15 mouse cellular contexts compared by ENCODE assay signal in genomic region chr5:104358592-104358991, GRCm38 (mm10). TPM values are rescaled to one million over a fixed set of nuclear protein-coding genes. Genes with fewer than 3 reads are reported as not detected.
DNase-seq lines count a peak whose midpoint lies in the region; ATAC-seq and TF ChIP-seq lines count a peak whose summit lies in the region.
"Had no signal": no experiment of that assay in that cellular context is flagged by ENCODE, and none has a peak within 500 bp of the region (broad histone marks: within the 10 kb centered on the region; RNA-seq: fewer than 3 reads in every experiment).

No protein-coding gene starts in this region.

- no peak for TF ChIP-seq CTCF in kidney, postnatal 0 days (IDR thresholded peaks at IDR 0.05; ENCODE audit: low read depth)
- no peak for TF ChIP-seq CTCF in brain, embryonic 14.5 days (IDR thresholded peaks at IDR 0.05; ENCODE audit: borderline replicate concordance, extremely low read depth, insufficient read depth, insufficient read length)

- 0 out of 2 replicates have a peak, but pooled peaks cover 4% of the 10 kb centered on the region for H3K4me1 ChIP-seq in kidney, postnatal 0 days (replicated peaks; ENCODE audit: insufficient read depth, low read length)
- H3K4me1 ChIP-seq in forebrain, embryonic 15.5 days: no peaks in the 10 kb centered on the region

- 8% methylated on average over 7 of the region's 7 CpGs for WGBS in kidney, postnatal 0 days
- 32% methylated on average over 7 of the region's 7 CpGs for WGBS in forebrain, embryonic 15.5 days

- ATAC-seq in kidney, postnatal 0 days (replicated peaks; ENCODE audit: low FRiP score, low read depth): no peak
- peak; percentile 81 for ATAC-seq in megakaryocyte, adult 5-6 weeks (ENCODE audit: poor library complexity, severe bottlenecking)
- no peak for ATAC-seq in forebrain, embryonic 15.5 days (replicated peaks)

- peak overlapping the region; percentile 18; the same call in 1 of the 2 replicates for H3K4me2 ChIP-seq in kidney, postnatal 0 days (ENCODE audit: low read length)
- H3K4me2 ChIP-seq in forebrain, embryonic 15.5 days (replicated peaks): no peak overlapping the region
- H3K4me2 ChIP-seq: limb, embryonic 12.5 days; lung, embryonic 14.5 days had no signal

- no peaks in the 10 kb centered on the region for H3K36me3 ChIP-seq in kidney, postnatal 0 days (ENCODE audit: insufficient read depth, low read length)
- H3K36me3 ChIP-seq in forebrain, embryonic 15.5 days: no peaks in the 10 kb centered on the region
- H3K36me3 ChIP-seq: limb, embryonic 12.5 days had no signal

- DNase-seq in frontal cortex, postnatal 36 days (ENCODE audit: low spot score in 2 of 2): peak; percentile 23 to 48
- DNase-seq in frontal cortex, postnatal 25 days (ENCODE audit: low spot score in 2 of 2): no peak
- DNase-seq in kidney, postnatal 0 days (ENCODE audit: low spot score): peak; percentile 50
- DNase-seq in kidney, adult 18-20 months: no peak
- DNase-seq in brain, embryonic 14.5 days (ENCODE audit: low read depth): peak; percentile 29
- DNase-seq in ovary, postnatal 36 days (ENCODE audit: low spot score): no peak
- DNase-seq: adrenal gland, adult 8-10 months; B cell, adult 2 months; cerebellum, adult 9-10 months; lung, embryonic 14.5 days had no signal

- H3K9me3 ChIP-seq in kidney, postnatal 0 days (replicated peaks; ENCODE audit: low read length): no peaks in the 10 kb centered on the region
- no peaks in the 10 kb centered on the region for H3K9me3 ChIP-seq in forebrain, embryonic 15.5 days
- H3K9me3 ChIP-seq: limb, embryonic 12.5 days had no signal

- no peaks in the 10 kb centered on the region for H3K27me3 ChIP-seq in kidney, postnatal 0 days (ENCODE audit: insufficient read depth, low read length)
- no peaks in the 10 kb centered on the region for H3K27me3 ChIP-seq in forebrain, embryonic 15.5 days
- H3K27me3 ChIP-seq: limb, embryonic 12.5 days had no signal

- no peak overlapping the region for H3K4me3 ChIP-seq in kidney, postnatal 0 days (replicated peaks; ENCODE audit: low read depth, low read length)
- H3K4me3 ChIP-seq in forebrain, embryonic 15.5 days: no peak overlapping the region
- H3K4me3 ChIP-seq: limb, embryonic 12.5 days had no signal

- no peak for TF ChIP-seq POLR2A in brain, embryonic 14.5 days (IDR thresholded peaks at IDR 0.05; ENCODE audit: borderline replicate concordance, extremely low read depth, insufficient read depth, insufficient read length, poor library complexity, severe bottlenecking)

- no peak overlapping the region for H3K27ac ChIP-seq in kidney, postnatal 0 days
- no peak overlapping the region for H3K27ac ChIP-seq in forebrain, embryonic 15.5 days (replicated peaks)
- H3K27ac ChIP-seq: limb, embryonic 12.5 days had no signal

- H3K9ac ChIP-seq in kidney, postnatal 0 days (ENCODE audit: low read depth, low read length): no peak overlapping the region
- no peak overlapping the region for H3K9ac ChIP-seq in forebrain, embryonic 15.5 days (replicated peaks)
- H3K9ac ChIP-seq: limb, embryonic 12.5 days; lung, embryonic 14.5 days had no signal

RNA-seq across cellular contexts. Expression of gene Mepe, which starts 33.5 kb away (rescaled TPM):
- not detected in 2 replicates for polyA plus RNA-seq in kidney, postnatal 0 days (2015; fragmentation: Nextera tagmentation; extraction: Ambion mirVana)
- not detected in 2 replicates for polyA plus RNA-seq in brain, embryonic 14.5 days (2012; rRNA removed)
- not detected in 2 replicates for total RNA-seq in megakaryocyte, adult 5-6 weeks (2015)
- total RNA-seq in megakaryocyte, adult 5-6 weeks (2017): not detected in 2 replicates
- not detected in 2 replicates for polyA plus RNA-seq in forebrain, embryonic 15.5 days (2015; fragmentation: Nextera tagmentation; extraction: Ambion mirVana)
- total RNA-seq: adrenal gland, adult 8-10 months; gastrocnemius, postnatal 36 days had no signal
- polyA plus RNA-seq: intestine, embryonic 14.5 days; limb, embryonic 12.5 days; lung, embryonic 14.5 days had no signal

RNA-seq across cellular contexts. Expression of gene Ibsp, which starts 59.6 kb away (rescaled TPM):
- not detected in 2 replicates for polyA plus RNA-seq in kidney, postnatal 0 days (2015; fragmentation: Nextera tagmentation; extraction: Ambion mirVana)
- 0.20 and 26.6 TPM in 2 replicates for polyA plus RNA-seq in brain, embryonic 14.5 days (2012; rRNA removed)
- 2.2 and 2.8 TPM in 2 replicates for total RNA-seq in megakaryocyte, adult 5-6 weeks (2015)
- 2.6 and 3.0 TPM in 2 replicates for total RNA-seq in megakaryocyte, adult 5-6 weeks (2017)
- polyA plus RNA-seq in forebrain, embryonic 15.5 days (2015; fragmentation: Nextera tagmentation; extraction: Ambion mirVana): 0.63 and 2.1 TPM in 2 replicates
- total RNA-seq: gastrocnemius, postnatal 36 days had no signal
- polyA plus RNA-seq: limb, embryonic 12.5 days had no signal

Comparison
In these comparisons a context has a peak if more than half of its experiments do, and no peak if none do; other contexts are left out.
1. DNase-seq: peak in frontal cortex, postnatal 36 days (2 of 2), kidney, postnatal 0 days (single experiment) and brain, embryonic 14.5 days (single experiment); none in frontal cortex, postnatal 25 days (0 of 2), kidney, adult 18-20 months (single experiment) and ovary, postnatal 36 days (single experiment).